Mouse (Mus musculus): Measurements from ENCODE around the gene Krtap6-2. TPM values are rescaled to one million over a fixed set of nuclear protein-coding genes. Genes with fewer than 3 reads are reported as not detected.

Gene Krtap6-2
- not detected in 2 replicates for polyA plus RNA-seq (2012; rRNA removed)

- no peaks in the 10 kb centered on the region for H3K36me3 ChIP-seq (ENCODE audit: control insufficient read depth, insufficient read depth, low read length)
- TF ChIP-seq POLR2A (IDR thresholded peaks at IDR 0.05; ENCODE audit: control insufficient read depth, low read depth, low read length) (no peak), CTCF (IDR thresholded peaks at IDR 0.05; ENCODE audit: control insufficient read depth, insufficient read depth, insufficient replicate concordance, low read depth, low read length) (no peak)
These were observed at the start of gene Krtap6-2 for GRCm38 (mm10) chr16:89420011-89420410. Gene Krtap6-2, minus strand, starts transcription at chr16:89420111.

GRCm38 (mm10) chr16:89461189-89461588 lies 41.3 kb upstream of the Krtap6-2 start:
- H3K27ac ChIP-seq (ENCODE audit: control insufficient read depth, insufficient read depth, low read depth, low read length), result no peak overlapping the region

More at GRCm38 (mm10) chr16:89420011-89420410, at the start of gene Krtap6-2:
- Histone ChIP-seq H3K4me3 (ENCODE audit: control insufficient read depth, low read depth, low read length) (no peak within 1 kb of the TSS), H3K27me3 (ENCODE audit: control insufficient read depth, insufficient read depth, low read length) (no peaks in the 10 kb centered on the region), H3K27ac (ENCODE audit: control insufficient read depth, insufficient read depth, low read depth, low read length) (no peak within 1 kb of the TSS), H3K4me1 (ENCODE audit: control insufficient read depth, insufficient read depth, low read length) (no peaks in the 10 kb centered on the region)

GRCm38 (mm10) chr16:89429586-89429985 lies 9.7 kb upstream of the Krtap6-2 start:
- H3K27ac ChIP-seq (ENCODE audit: control insufficient read depth, insufficient read depth, low read depth, low read length), result no peak overlapping the region
- TF ChIP-seq POLR2A (IDR thresholded peaks at IDR 0.05; ENCODE audit: control insufficient read depth, low read depth, low read length), result no peak
- no peak for TF ChIP-seq CTCF (IDR thresholded peaks at IDR 0.05; ENCODE audit: control insufficient read depth, insufficient read depth, insufficient replicate concordance, low read depth, low read length)
- no peaks in the 10 kb centered on the region for H3K4me1 ChIP-seq (ENCODE audit: control insufficient read depth, insufficient read depth, low read length)
- no peak overlapping the region for H3K4me3 ChIP-seq (ENCODE audit: control insufficient read depth, low read depth, low read length)
- no peaks in the 10 kb centered on the region for H3K36me3 ChIP-seq (ENCODE audit: control insufficient read depth, insufficient read depth, low read length)
- no peaks in the 10 kb centered on the region for H3K27me3 ChIP-seq (ENCODE audit: control insufficient read depth, insufficient read depth, low read length)

More at GRCm38 (mm10) chr16:89461189-89461588, 41.3 kb upstream of the Krtap6-2 start:
- Histone ChIP-seq H3K27me3 (ENCODE audit: control insufficient read depth, insufficient read depth, low read length) (no peaks in the 10 kb centered on the region), H3K4me1 (ENCODE audit: control insufficient read depth, insufficient read depth, low read length) (no peaks in the 10 kb centered on the region), H3K36me3 (ENCODE audit: control insufficient read depth, insufficient read depth, low read length) (no peaks in the 10 kb centered on the region), H3K4me3 (ENCODE audit: control insufficient read depth, low read depth, low read length) (no peak overlapping the region)
- TF ChIP-seq CTCF (IDR thresholded peaks at IDR 0.05; ENCODE audit: control insufficient read depth, insufficient read depth, insufficient replicate concordance, low read depth, low read length) (no peak), POLR2A (IDR thresholded peaks at IDR 0.05; ENCODE audit: control insufficient read depth, low read depth, low read length) (no peak)

GRCm38 (mm10) chr16:89425310-89425709 lies 5.4 kb upstream of the Krtap6-2 start:
- H3K27me3 ChIP-seq (ENCODE audit: control insufficient read depth, insufficient read depth, low read length), result no peaks in the 10 kb centered on the region
- H3K4me1 ChIP-seq (ENCODE audit: control insufficient read depth, insufficient read depth, low read length), result no peaks in the 10 kb centered on the region
- H3K4me3 ChIP-seq (ENCODE audit: control insufficient read depth, low read depth, low read length), result no peak overlapping the region
- TF ChIP-seq POLR2A (IDR thresholded peaks at IDR 0.05; ENCODE audit: control insufficient read depth, low read depth, low read length), result no peak
- no peak for TF ChIP-seq CTCF (IDR thresholded peaks at IDR 0.05; ENCODE audit: control insufficient read depth, insufficient read depth, insufficient replicate concordance, low read depth, low read length)
- H3K36me3 ChIP-seq (ENCODE audit: control insufficient read depth, insufficient read depth, low read length), result no peaks in the 10 kb centered on the region
- H3K27ac ChIP-seq (ENCODE audit: control insufficient read depth, insufficient read depth, low read depth, low read length), result no peak overlapping the region

- Histone ChIP-seq H3K4me3 (ENCODE audit: control insufficient read depth, low read depth, low read length) (no peak overlapping the region), H3K27me3 (ENCODE audit: control insufficient read depth, insufficient read depth, low read length) (no peaks in the 10 kb centered on the region), H3K36me3 (ENCODE audit: control insufficient read depth, insufficient read depth, low read length) (no peaks in the 10 kb centered on the region), H3K27ac (ENCODE audit: control insufficient read depth, insufficient read depth, low read depth, low read length) (no peak overlapping the region), H3K4me1 (ENCODE audit: control insufficient read depth, insufficient read depth, low read length) (no peaks in the 10 kb centered on the region)
- TF ChIP-seq CTCF (IDR thresholded peaks at IDR 0.05; ENCODE audit: control insufficient read depth, insufficient read depth, insufficient replicate concordance, low read depth, low read length) (no peak), POLR2A (IDR thresholded peaks at IDR 0.05; ENCODE audit: control insufficient read depth, low read depth, low read length) (no peak)
These were observed 3.6 kb downstream of the Krtap6-2 start for GRCm38 (mm10) chr16:89416311-89416710.

- no peaks in the 10 kb centered on the region for H3K27me3 ChIP-seq (ENCODE audit: control insufficient read depth, insufficient read depth, low read length)
- no peaks in the 10 kb centered on the region for H3K4me1 ChIP-seq (ENCODE audit: control insufficient read depth, insufficient read depth, low read length)
- no peak for TF ChIP-seq POLR2A (IDR thresholded peaks at IDR 0.05; ENCODE audit: control insufficient read depth, low read depth, low read length)
- no peak for TF ChIP-seq CTCF (IDR thresholded peaks at IDR 0.05; ENCODE audit: control insufficient read depth, insufficient read depth, insufficient replicate concordance, low read depth, low read length)
- no peak overlapping the region for H3K4me3 ChIP-seq (ENCODE audit: control insufficient read depth, low read depth, low read length)
- H3K27ac ChIP-seq (ENCODE audit: control insufficient read depth, insufficient read depth, low read depth, low read length), result no peak overlapping the region
- H3K36me3 ChIP-seq (ENCODE audit: control insufficient read depth, insufficient read depth, low read length), result no peaks in the 10 kb centered on the region
These were observed 9.4 kb downstream of the Krtap6-2 start for GRCm38 (mm10) chr16:89410345-89411068.

GRCm38 (mm10) chr16:89403768-89404167 lies 16.1 kb downstream of the Krtap6-2 start, which contains the start of gene Krtap21-1:
Gene Krtap21-1, minus strand, starts transcription at chr16:89403868.
- Histone ChIP-seq H3K27me3 (ENCODE audit: control insufficient read depth, insufficient read depth, low read length) (no peaks in the 10 kb centered on the region), H3K36me3 (ENCODE audit: control insufficient read depth, insufficient read depth, low read length) (no peaks in the 10 kb centered on the region), H3K4me1 (ENCODE audit: control insufficient read depth, insufficient read depth, low read length) (no peaks in the 10 kb centered on the region), H3K27ac (ENCODE audit: control insufficient read depth, insufficient read depth, low read depth, low read length) (no peak within 1 kb of the TSS), H3K4me3 (ENCODE audit: control insufficient read depth, low read depth, low read length) (no peak within 1 kb of the TSS)
- TF ChIP-seq CTCF (IDR thresholded peaks at IDR 0.05; ENCODE audit: control insufficient read depth, insufficient read depth, insufficient replicate concordance, low read depth, low read length) (no peak), POLR2A (IDR thresholded peaks at IDR 0.05; ENCODE audit: control insufficient read depth, low read depth, low read length) (no peak)

Measured in testis, adult 2 months (tissue).